Mouse (Mus musculus) adipocyte (in vitro differentiated cells): ENCODE data around the gene Pakap.
A peak's percentile ranks its signal among the peaks of the same experiment; 100 is the strongest.

Experiments
- DNase-seq: peaks from one replicate; pipeline ENCODE4 v3.0.0-alpha.2; 2016; ENCODE audit warnings: low spot score

Pakap gene

GRCm38 (mm10) chr4:57919494-57920423 is 351.8 kb downstream of the Pakap start:
- peak; percentile 39 for DNase-seq

GRCm38 (mm10) chr4:57920522-57920921 is 352.5 kb downstream of the Pakap start:
- no peak for DNase-seq

- no peak for DNase-seq
These were observed 354.2 kb downstream of the Pakap start for GRCm38 (mm10) chr4:57922171-57922570.

GRCm38 (mm10) chr4:57924556-57925071 is 356.6 kb downstream of the Pakap start:
- DNase-seq: peak; percentile 47

GRCm38 (mm10) chr4:57927464-57928205 is 359.7 kb downstream of the Pakap start:
- DNase-seq: peak; percentile 60

- peak; percentile 52 for DNase-seq
These were observed 362.7 kb downstream of the Pakap start for GRCm38 (mm10) chr4:57930559-57931170.

- no peak for DNase-seq
These were observed 366.2 kb downstream of the Pakap start for GRCm38 (mm10) chr4:57934181-57934580.

- DNase-seq: peak; percentile 80
These were observed 369.3 kb downstream of the Pakap start for GRCm38 (mm10) chr4:57937292-57937691.

GRCm38 (mm10) chr4:57940631-57941030 is 372.7 kb downstream of the Pakap start:
- no peak for DNase-seq

- DNase-seq: no peak
These were observed 374.9 kb downstream of the Pakap start for GRCm38 (mm10) chr4:57942892-57943291.
